Mouse (Mus musculus): ENCODE results near the gene Sart3. TPM values are rescaled to one million over a fixed set of nuclear protein-coding genes. Genes with fewer than 3 reads are reported as not detected.

Gene Sart3
- total RNA-seq, 1 experiment from 2014 or later = 45.0 TPM

DNA sequence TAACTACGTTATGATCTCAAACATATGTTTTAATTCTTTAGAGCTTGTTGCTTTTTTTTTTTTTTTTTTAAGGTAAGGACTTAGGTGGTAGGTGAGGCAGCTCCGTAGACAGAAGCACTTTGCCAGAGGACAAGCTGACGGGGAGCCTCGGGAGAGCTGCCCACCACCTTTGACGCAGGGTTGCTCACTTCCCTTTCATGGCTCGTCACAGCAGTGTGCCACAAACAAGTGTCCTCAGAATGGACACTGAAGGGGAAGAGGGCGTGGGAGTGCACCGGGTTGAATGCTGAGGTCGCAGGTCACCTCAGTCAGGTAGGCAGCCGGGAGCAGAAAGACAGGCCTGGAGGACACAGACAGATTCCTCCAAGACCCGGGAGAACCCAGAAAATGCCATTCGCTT, 46.9 kb downstream of the Sart3 start:
- no peak for DNase-seq

DNA sequence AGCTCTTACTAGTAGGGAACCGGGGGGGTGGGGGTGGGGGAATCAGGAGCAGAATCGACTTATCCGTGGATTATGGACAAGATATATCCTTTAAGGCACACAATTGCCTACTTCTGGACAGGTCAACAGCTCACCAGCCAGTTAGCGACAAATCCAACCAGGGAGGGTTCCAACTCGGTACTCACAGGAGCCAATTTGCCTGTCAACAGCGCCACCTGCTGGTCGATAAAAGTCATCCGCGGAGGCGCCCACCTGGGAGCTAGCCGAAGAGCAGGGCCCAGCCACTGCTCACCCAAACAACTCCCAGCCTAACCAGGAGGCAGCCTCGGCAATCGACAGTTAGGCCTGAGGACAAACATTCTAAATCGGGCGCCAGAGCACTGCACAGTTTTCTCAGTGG, 47.9 kb downstream of the Sart3 start, which contains the start of gene 1700069L16Rik:
1700069L16Rik (minus strand) TSS at position 327 of the 400 bp plus-strand sequence.
- peak; percentile 80 for DNase-seq

DNA sequence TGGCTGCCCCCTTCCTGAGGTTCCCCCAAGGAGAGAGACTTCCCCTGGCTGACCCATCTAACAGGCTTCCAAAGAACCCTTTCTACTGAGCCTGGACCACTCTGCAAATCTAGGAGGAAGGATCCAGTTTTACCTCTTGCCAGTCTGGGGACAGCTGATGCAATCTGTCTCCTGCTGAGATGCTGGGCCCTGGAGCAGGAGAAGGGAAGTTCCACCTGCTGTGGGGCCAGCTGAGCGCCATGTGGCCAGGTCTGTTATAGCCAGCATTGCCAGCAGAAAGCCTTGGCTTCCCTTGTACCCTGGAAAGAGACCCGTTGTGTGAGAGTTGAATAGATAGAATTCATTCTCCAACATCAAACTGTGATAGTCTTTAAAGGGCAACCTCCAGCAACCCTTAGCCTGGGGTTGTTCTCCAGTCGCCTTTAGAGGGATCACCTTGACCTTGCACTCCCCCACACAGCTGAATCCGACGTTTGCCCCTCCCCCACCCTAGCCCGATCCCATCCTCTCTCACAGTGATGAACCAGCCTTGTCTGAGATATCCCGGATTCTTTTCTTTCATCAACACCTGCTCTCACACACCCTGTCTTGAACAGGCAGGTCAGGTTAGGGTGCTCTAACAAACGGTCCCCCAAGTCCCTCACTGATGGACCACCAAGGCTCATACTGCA, 48.6 kb downstream of the Sart3 start:
- no peak for DNase-seq

DNA sequence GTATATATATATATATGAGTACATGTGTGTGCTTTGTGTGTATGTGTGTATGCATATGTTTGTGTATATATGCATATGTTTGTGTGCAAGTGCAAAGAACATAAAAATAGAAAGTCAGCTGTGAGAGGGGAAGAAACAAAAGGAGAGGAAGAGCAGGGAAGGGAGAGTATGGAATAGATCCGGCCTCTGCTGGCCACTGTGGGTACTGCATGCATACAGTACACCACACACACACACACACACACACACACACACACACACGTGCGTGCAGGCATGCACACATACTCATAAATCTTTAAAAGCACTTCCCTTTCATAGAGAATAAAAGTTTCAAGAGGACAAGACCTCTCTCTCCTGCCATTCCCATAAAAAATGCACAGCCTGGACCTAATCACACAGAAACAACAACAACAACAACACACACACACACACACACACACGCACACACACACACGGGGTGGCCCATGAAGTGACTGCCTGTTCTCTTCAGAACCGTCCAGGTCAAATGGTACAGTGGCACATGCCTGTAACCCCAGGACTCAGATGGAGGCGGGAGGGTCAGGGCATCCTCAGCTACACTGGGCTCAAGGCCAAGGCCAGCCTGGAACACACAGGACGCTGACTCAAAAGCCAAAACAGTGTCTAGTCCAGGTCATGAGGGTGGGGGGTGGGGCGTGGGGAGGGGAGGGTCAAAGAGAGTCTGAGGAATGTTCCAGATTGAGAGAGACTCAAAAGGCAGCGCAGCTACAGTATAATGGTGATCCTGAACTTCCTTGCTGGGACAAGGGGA, 49.9 kb downstream of the Sart3 start:
- no peak for DNase-seq

DNA sequence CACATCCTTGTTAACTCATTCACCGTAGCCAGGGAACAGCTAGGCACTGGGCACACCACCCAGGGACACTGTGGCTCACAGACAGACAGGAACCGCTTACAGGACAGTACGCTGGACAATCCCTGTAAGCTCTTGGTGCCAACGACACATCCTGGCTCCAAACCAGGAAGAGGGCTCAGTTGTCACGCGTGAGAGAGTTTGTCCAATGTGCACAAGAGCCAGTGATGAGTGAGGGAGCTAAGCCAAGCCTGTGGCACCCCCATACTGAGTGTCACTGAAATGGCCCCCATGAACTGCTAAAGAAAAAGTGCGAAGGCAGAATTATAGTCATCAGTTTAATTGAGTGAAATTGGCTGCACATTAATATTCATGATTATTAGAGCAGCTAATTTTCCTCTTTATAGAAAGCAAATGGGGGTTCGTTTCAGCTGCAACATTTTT, 53.1 kb downstream of the Sart3 start:
- no peak for DNase-seq

DNA sequence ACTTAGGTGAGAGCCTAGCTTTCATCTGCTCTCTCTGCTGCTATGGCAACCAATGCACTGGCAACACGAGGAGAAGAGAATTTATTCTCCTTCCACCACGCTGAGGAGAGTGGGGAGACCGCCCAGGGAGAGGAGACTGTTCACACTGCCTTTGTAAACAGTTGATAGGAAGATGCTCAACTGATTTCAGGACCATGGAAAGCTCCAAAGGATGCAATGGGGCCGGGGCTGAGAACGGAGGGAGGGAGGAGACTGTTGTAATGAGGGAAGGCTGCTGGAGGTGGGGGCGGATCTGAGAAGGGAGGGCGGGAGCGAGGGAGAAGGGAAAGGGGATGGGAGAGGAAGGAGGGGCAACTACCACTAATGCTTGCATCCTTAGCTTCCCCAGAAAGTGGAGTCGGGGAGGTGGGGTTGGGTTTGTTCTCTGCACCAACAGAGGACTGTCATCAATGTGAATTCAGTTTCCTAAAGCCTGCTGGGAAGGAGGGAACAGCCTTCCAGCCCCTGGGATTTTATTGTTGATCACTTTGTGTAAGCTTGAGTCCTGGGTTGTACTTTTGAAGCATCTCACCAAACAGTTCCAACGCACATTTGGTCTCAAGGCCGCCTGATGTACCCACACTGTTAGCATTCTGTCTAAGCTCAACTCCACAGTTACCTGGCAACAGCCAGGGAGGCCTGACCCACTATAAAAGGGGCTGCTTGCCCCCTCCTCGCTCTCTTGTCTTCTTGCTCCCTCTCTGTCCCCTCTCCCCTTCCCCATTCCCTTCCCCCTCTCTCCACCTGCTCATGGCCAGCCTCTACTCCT, 55.5 kb downstream of the Sart3 start:
- no peak for DNase-seq

DNA sequence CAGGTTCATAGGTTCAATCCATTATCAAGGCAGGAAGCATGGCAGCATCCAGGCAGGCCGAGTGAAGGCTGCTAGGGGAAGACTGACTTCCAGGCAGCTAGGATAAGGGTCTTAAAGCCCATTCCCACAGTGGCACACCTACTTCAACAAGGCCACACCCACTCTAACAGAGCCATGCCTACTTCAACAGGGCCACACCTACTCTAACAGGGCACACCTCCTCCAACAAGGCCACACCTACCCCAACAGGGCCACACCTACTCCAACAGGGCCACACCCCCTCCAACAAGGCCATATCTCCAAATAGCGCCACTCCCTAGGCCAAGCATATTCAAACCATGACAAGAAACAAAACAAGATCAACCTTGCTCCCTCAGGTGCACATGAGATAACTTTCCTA, 59.4 kb downstream of the Sart3 start:
- DNase-seq = no peak

DNA sequence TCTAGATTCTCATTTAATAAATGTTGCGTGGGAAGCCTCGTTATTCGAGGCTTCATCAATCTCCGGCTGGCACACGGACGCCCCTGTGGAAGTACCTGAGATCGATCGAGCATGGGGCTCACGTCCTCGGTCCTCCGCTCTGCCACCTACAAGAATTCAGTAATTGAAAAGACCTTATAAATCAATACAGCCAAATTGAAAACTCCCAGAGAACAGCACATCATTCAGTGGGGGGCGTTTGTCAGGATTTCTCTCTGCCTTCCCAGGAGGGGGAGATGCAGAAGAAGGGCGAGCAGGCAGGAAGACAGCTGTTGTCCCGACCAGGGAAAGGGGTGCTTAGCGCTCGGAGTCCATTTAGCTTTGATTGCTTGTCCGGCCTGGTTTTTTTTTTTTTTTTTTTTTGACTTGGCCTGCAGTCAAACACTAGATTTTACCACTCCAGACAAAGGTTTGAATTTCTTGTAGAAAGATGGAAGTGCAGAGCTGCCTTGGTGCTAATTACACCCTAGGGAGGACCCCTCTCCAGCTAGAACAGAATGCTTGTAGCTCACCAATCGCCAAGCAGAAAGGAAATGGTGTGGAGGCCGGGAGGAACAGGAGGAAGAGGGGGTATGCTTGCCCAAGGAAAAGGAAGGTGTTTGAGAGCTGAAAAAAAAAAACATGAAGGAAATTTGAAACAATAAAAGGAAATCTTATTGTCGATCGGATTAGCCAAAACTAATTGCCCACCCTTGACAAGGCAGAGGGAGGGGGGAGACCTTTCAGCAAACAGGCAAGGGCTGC, 68.3 kb downstream of the Sart3 start:
- no peak for DNase-seq

DNA sequence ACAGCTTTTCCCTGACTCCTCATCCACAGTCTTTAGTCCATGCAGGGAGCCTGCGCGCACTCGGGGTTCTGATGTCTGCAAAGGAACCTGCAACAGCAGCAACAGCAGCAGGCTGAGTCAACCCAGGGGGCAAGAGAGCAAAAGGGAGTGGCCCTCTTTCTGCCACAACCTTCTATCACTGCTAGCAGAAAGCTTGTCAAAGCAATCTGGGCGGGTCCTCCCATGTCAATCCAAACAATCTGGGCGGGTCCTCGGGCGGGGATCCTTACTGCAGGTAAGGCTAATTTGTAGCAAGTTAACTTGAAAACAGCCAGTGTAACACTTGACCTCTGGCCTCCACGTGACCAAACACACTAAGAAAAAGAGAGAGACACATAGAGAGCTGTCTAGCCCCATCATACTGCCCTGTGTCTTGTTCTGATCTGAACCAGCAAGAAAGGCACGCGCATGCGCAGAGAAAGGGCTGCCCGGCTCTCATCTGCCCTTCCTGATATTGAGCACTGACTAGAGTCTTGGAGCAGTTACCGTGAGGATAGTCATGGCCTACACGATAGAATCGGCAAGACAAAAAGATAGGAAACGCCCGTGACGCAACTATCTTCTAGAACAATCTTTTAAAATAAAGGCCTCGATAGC, 71.8 kb downstream of the Sart3 start:
- no peak for DNase-seq

DNA sequence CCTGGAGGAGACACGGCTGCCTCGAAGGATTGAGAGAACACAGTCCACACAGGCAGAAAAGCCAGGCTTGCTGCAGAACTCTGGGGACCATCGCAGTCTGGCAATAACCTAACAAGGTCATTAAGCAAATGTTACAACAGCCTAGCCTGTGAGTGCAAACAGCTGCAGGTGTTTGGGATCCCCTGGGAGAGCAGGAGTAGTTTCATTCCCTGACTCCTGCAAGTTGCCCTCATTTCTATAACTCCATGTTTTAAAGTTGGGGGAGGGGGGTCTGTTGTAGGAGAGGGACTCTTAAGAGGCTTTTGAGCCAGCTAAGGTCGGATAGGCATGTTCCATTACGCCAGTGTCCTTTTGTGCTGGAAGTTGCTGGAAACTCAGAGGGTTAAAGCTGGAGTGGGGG, 77.9 kb downstream of the Sart3 start:
- DNase-seq = no peak

DNA sequence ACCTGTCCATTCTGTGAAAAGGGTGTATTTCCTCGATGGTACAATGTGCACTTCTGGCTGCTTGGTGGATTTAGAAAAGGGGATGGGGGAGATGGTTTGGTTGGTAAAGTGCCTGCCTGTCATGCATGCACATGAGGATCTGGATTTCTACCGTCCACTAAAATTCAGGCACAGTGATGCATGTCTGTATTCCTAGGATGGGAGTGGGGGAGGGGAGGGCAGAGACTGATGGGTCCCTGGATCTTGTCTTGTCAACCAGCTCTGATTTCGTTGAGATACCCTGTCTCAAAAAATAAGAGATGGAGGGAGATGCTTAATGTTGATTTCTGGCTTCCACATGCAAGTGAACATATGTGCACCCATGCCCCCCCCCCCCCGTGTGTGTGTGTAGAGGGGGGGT, 78.3 kb downstream of the Sart3 start:
- DNase-seq = no peak

DNA sequence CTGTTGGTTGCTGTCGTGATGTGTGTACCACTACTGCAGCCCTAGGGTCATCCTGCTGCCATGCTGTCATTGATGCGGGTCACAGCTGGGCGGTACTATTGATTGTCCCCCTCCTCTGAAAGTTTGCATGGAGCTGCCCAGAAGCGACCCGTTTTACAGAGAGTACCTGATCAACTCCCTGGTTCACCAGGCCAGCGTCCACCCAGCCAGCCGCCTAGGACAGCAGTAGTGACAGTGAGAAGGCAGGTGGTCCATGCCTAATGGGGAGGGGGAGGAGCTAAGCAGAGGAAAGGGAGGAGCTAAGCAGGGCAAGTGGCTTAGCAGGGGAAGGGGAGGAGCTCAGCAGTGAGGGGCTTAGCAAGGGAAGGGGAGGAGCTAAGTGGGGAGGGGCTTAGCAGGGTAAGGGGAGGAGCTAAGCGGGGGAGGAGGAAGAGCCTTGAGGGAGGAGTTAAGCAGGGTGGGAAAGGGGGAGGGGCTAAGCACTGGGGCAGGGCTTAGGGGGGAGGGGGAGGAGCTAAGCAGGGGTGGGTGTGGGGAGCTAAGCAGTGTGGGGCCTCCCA, 79.0 kb downstream of the Sart3 start:
- no peak for DNase-seq

Other genes with a start within 250 kb of the Sart3 start
- 9.3 and 12.9 TPM in 2 replicates for gene Cmklr1, start 122.1 kb downstream of the Sart3 start, total RNA-seq (2021)
- not detected in 2 replicates for gene 1700069L16Rik, start 47.7 kb downstream of the Sart3 start, total RNA-seq (2021)
- 10.9 and 16.0 TPM in 2 replicates for gene Ficd, start 36.7 kb downstream of the Sart3 start, total RNA-seq (2021)
- gene Iscu, start 238 bp upstream of the Sart3 start, total RNA-seq (2021) = 708 and 898 TPM in 2 replicates
- gene Tmem119, start 28.0 kb upstream of the Sart3 start, total RNA-seq (2021) = 5.4 and 7.7 TPM in 2 replicates
- 1.5 and 3.3 TPM in 2 replicates for gene Selplg, start 60.1 kb upstream of the Sart3 start, total RNA-seq (2021)
- gene Coro1c, start 136.2 kb upstream of the Sart3 start, total RNA-seq (2021) = 43.3 and 52.6 TPM in 2 replicates
- gene Ssh1, start 221.4 kb upstream of the Sart3 start, total RNA-seq (2021) = 18.9 and 22.7 TPM in 2 replicates
- gene Dao, start 231.2 kb upstream of the Sart3 start, total RNA-seq (2021) = not detected in 2 replicates